Mouse (Mus musculus): ENCODE results near the gene Ctcf.

DNA sequence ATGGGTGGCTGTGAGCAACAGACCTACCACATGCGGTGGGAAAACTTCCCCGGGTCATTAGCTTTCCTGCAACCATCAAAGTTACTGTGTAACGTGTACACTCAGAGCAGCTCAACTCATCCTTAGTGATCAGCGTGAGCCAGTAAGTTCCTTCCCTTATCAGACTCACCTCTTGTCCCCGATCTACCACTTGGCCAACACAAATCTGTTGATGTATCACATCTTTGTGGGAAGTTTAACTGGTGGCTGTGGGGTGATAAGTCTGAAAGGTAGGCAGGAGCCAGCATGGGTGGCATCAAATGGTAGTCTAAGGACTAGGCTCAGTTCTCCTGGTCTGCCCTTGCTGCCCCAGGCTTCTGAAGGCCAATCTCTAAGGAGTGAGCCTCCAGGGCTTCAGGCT, 95.8 kb downstream of the Ctcf start:
- no peak for TF ChIP-seq CTCF (IDR thresholded peaks at IDR 0.05; ENCODE audit: control insufficient read depth, insufficient read depth, low read length)
- no peak for TF ChIP-seq POLR2A (IDR thresholded peaks at IDR 0.05; ENCODE audit: borderline replicate concordance, control insufficient read depth, low read depth, low read length)
